Comparison of ENCODE assay signal across 25 mouse cellular contexts in genomic region chr13:118718396-118718795, GRCm38 (mm10). TPM values are rescaled to one million over a fixed set of nuclear protein-coding genes. Genes with fewer than 3 reads are reported as not detected.
DNase-seq lines count a peak whose midpoint lies in the region; ATAC-seq and TF ChIP-seq lines count a peak whose summit lies in the region.
"Had no signal": no experiment of that assay in that cellular context is flagged by ENCODE, and none has a peak within 500 bp of the region (broad histone marks: within the 10 kb centered on the region; RNA-seq: fewer than 3 reads in every experiment).

No protein-coding gene starts in this region.

- no peak for ATAC-seq in intestine, embryonic 14.5 days (replicated peaks; ENCODE audit: low FRiP score, low TSS enrichment, low read depth)
- ATAC-seq in intestine, postnatal 0 days: no peak
- no peak for ATAC-seq in lung, embryonic 16.5 days (ENCODE audit: low read depth)
- ATAC-seq in embryonic facial prominence, embryonic 14.5 days (ENCODE audit: low read depth): no peak
- ATAC-seq in megakaryocyte, adult 5-6 weeks (ENCODE audit: poor library complexity, severe bottlenecking): no peak
- ATAC-seq: activated CD4-positive, CD25-positive, alpha-beta regulatory T cell, adult 4 months; forebrain, embryonic 14.5 days; Patski had no signal

- no peak overlapping the region for H3K9ac ChIP-seq in intestine, embryonic 14.5 days (ENCODE audit: low read length)
- H3K9ac ChIP-seq in intestine, postnatal 0 days (ENCODE audit: low read depth, low read length): no peak overlapping the region
- no peak overlapping the region for H3K9ac ChIP-seq in lung, embryonic 16.5 days (ENCODE audit: low read length)
- no peak overlapping the region for H3K9ac ChIP-seq in embryonic facial prominence, embryonic 14.5 days (ENCODE audit: low read depth, low read length)
- H3K9ac ChIP-seq: embryonic facial prominence, embryonic 15.5 days; heart, embryonic 13.5 days; hindbrain, embryonic 15.5 days had no signal

- H3K36me3 ChIP-seq in intestine, embryonic 14.5 days (ENCODE audit: control insufficient read depth, insufficient read depth, low read length): no peaks in the 10 kb centered on the region
- H3K36me3 ChIP-seq in intestine, postnatal 0 days (ENCODE audit: control insufficient read depth, insufficient read depth): no peaks in the 10 kb centered on the region
- H3K36me3 ChIP-seq in lung, embryonic 16.5 days (ENCODE audit: control insufficient read depth, insufficient read depth, low read length): no peaks in the 10 kb centered on the region
- no peaks in the 10 kb centered on the region for H3K36me3 ChIP-seq in embryonic facial prominence, embryonic 14.5 days (ENCODE audit: control insufficient read depth, insufficient read depth, low read length)
- H3K36me3 ChIP-seq: embryonic facial prominence, embryonic 15.5 days; forebrain, embryonic 10.5 days; heart, embryonic 13.5 days; hindbrain, embryonic 15.5 days had no signal

- H3K4me3 ChIP-seq in intestine, embryonic 14.5 days (ENCODE audit: low read depth, low read length): no peak overlapping the region
- H3K4me3 ChIP-seq in intestine, postnatal 0 days (ENCODE audit: low read depth, low read length): no peak overlapping the region
- peak overlapping the region; percentile 24 for H3K4me3 ChIP-seq in lung, embryonic 16.5 days (ENCODE audit: low read length)
- H3K4me3 ChIP-seq in embryonic facial prominence, embryonic 14.5 days (ENCODE audit: low read depth, low read length): no peak overlapping the region
- H3K4me3 ChIP-seq: embryonic facial prominence, embryonic 15.5 days; erythroblast, embryonic 14.5 days; forebrain, embryonic 10.5 days; gastrocnemius, adult 2 months; heart, embryonic 13.5 days; hindbrain, embryonic 15.5 days had no signal

- WGBS in intestine, embryonic 14.5 days: 44% methylated on average over 3 of the region's 3 CpGs
- WGBS in intestine, postnatal 0 days: 52% methylated on average over 3 of the region's 3 CpGs
- 27% methylated on average over 3 of the region's 3 CpGs for WGBS in lung, embryonic 16.5 days
- 42% methylated on average over 3 of the region's 3 CpGs for WGBS in embryonic facial prominence, embryonic 14.5 days

- no peak overlapping the region for H3K27ac ChIP-seq in intestine, embryonic 14.5 days (ENCODE audit: low read depth)
- H3K27ac ChIP-seq in intestine, postnatal 0 days (ENCODE audit: low read depth, low read length): no peak overlapping the region
- no peak overlapping the region for H3K27ac ChIP-seq in lung, embryonic 16.5 days (ENCODE audit: low read length)
- no peak overlapping the region for H3K27ac ChIP-seq in embryonic facial prominence, embryonic 14.5 days (replicated peaks; ENCODE audit: low read depth, low read length)
- H3K27ac ChIP-seq: embryonic facial prominence, embryonic 15.5 days; forebrain, embryonic 10.5 days; gastrocnemius, adult 2 months; heart, embryonic 13.5 days; hindbrain, embryonic 15.5 days had no signal

- TF ChIP-seq CTCF in intestine, postnatal 0 days (IDR thresholded peaks at IDR 0.05; ENCODE audit: low read depth): no peak

- peaks cover 3% of the 10 kb centered on the region for H3K27me3 ChIP-seq in intestine, embryonic 14.5 days (replicated peaks; ENCODE audit: control insufficient read depth, insufficient read depth, low read length)
- H3K27me3 ChIP-seq in intestine, postnatal 0 days (replicated peaks; ENCODE audit: control insufficient read depth, insufficient read depth, low read length): peaks cover 15% of the 10 kb centered on the region
- no peaks in the 10 kb centered on the region for H3K27me3 ChIP-seq in lung, embryonic 16.5 days (ENCODE audit: control insufficient read depth, insufficient read depth, low read depth, low read length)
- no peaks in the 10 kb centered on the region for H3K27me3 ChIP-seq in embryonic facial prominence, embryonic 14.5 days (replicated peaks; ENCODE audit: control insufficient read depth, insufficient read depth, low read length)
- H3K27me3 ChIP-seq: embryonic facial prominence, embryonic 15.5 days; Patski had no signal

- DNase-seq in intestine, embryonic 14.5 days (ENCODE audit: low spot score): no peak
- DNase-seq in lung, postnatal 36 days: no peak
- peak; percentile 43 for DNase-seq in NIH3T3 (ENCODE audit: low read depth)
- DNase-seq in embryonic facial prominence, embryonic 14.5 days (ENCODE audit: low spot score): peak; percentile 24
- no peak for DNase-seq in embryo, embryonic 10 days (ENCODE audit: low spot score)
- DNase-seq: adrenal gland, postnatal 14 days; cerebellum, adult 18-20 months; cerebellum, adult 9-11 months; embryo, embryonic 11 days; gastrocnemius, adult 2 months; gastrocnemius, postnatal 25 days; heart, postnatal 36 days had no signal

- peak overlapping the region; percentile 25; the same call in 1 of the 2 replicates for H3K4me2 ChIP-seq in intestine, embryonic 14.5 days (ENCODE audit: low read length)
- H3K4me2 ChIP-seq in intestine, postnatal 0 days (replicated peaks; ENCODE audit: low read depth): no peak overlapping the region
- H3K4me2 ChIP-seq in lung, embryonic 16.5 days (ENCODE audit: low read depth, low read length): peak overlapping the region; percentile 39
- peak overlapping the region; percentile 34; the same call in 1 of the 2 replicates for H3K4me2 ChIP-seq in embryonic facial prominence, embryonic 14.5 days (ENCODE audit: low read depth, low read length)
- H3K4me2 ChIP-seq: heart, embryonic 13.5 days; hindbrain, embryonic 15.5 days had no signal

- no peaks in the 10 kb centered on the region for H3K9me3 ChIP-seq in intestine, embryonic 14.5 days (ENCODE audit: control insufficient read depth, low read length)
- no peaks in the 10 kb centered on the region for H3K9me3 ChIP-seq in intestine, postnatal 0 days (ENCODE audit: control insufficient read depth)
- H3K9me3 ChIP-seq in lung, embryonic 16.5 days (ENCODE audit: control insufficient read depth, low read length): no peaks in the 10 kb centered on the region
- no peaks in the 10 kb centered on the region for H3K9me3 ChIP-seq in embryonic facial prominence, embryonic 14.5 days (ENCODE audit: control insufficient read depth, low read length)
- H3K9me3 ChIP-seq: embryonic facial prominence, embryonic 15.5 days; forebrain, embryonic 10.5 days; heart, embryonic 13.5 days; hindbrain, embryonic 15.5 days had no signal

- peaks cover 2% of the 10 kb centered on the region; the same call in 1 of the 2 replicates for H3K4me1 ChIP-seq in intestine, embryonic 14.5 days (replicated peaks; ENCODE audit: control insufficient read depth, insufficient read depth, low read length)
- H3K4me1 ChIP-seq in intestine, postnatal 0 days (replicated peaks; ENCODE audit: control insufficient read depth, insufficient read depth, low read length): no peaks in the 10 kb centered on the region
- no peaks in the 10 kb centered on the region for H3K4me1 ChIP-seq in lung, embryonic 16.5 days (replicated peaks; ENCODE audit: control insufficient read depth, insufficient read depth, low read length)
- peaks cover 3% of the 10 kb centered on the region; the same call in 1 of the 2 replicates for H3K4me1 ChIP-seq in embryonic facial prominence, embryonic 14.5 days (ENCODE audit: control insufficient read depth, insufficient read depth, low read length)

RNA-seq across cellular contexts. Expression of gene Fgf10, which starts 48.8 kb away (rescaled TPM):
- 3.3 and 4.0 TPM in 2 replicates for polyA plus RNA-seq in intestine, embryonic 14.5 days (2014; fragmentation: Nextera tagmentation; extraction: Ambion mirVana)
- polyA plus RNA-seq in intestine, postnatal 0 days (2015; fragmentation: Nextera tagmentation; extraction: Ambion mirVana): 0.43 and 0.46 TPM in 2 replicates
- polyA plus RNA-seq in lung, embryonic 16.5 days (2015; fragmentation: Nextera tagmentation; extraction: Ambion mirVana): 21.0 and 22.5 TPM in 2 replicates
- 9.5 and 10.6 TPM in 2 replicates for polyA plus RNA-seq in embryonic facial prominence, embryonic 14.5 days (2014; fragmentation: Nextera tagmentation; extraction: Ambion mirVana)
- total RNA-seq in megakaryocyte, adult 5-6 weeks (2015): not detected in 2 replicates
- total RNA-seq in megakaryocyte, adult 5-6 weeks (2017): not detected in 2 replicates
- total RNA-seq: granulocyte monocyte progenitor cell, adult 5-6 weeks; MEL had no signal
- polyA plus RNA-seq: activated CD4-positive, CD25-positive, alpha-beta regulatory T cell, adult 4 months; erythroblast, embryonic 14.5 days had no signal

Comparison
In these comparisons a context has a peak if more than half of its experiments do, and no peak if none do; other contexts are left out.
1. DNase-seq: peak in NIH3T3 (single experiment) and embryonic facial prominence, embryonic 14.5 days (single experiment); none in intestine, embryonic 14.5 days (single experiment), lung, postnatal 36 days (single experiment) and embryo, embryonic 10 days (single experiment).